Mouse (Mus musculus) gastrocnemius, postnatal 25 days (tissue): Measurements from ENCODE around the gene Zfand2a. TPM values are rescaled to one million over a fixed set of nuclear protein-coding genes. Genes with fewer than 3 reads are reported as not detected.

Source experiments
- DNase-seq: peaks from one replicate; pipeline ENCODE4 v3.0.0; 2022
- total RNA-seq, 2 experiments: library from RNA; stranded (reverse); gene quantifications; 1 replicate in 1 of 2; 2 replicates in 1 of 2; pipeline ENCODE4 v1.2.3; 2021

Gene Zfand2a
- total RNA-seq, 2 experiments from 2014 or later, result 7.3 to 8.2 TPM

DNA sequence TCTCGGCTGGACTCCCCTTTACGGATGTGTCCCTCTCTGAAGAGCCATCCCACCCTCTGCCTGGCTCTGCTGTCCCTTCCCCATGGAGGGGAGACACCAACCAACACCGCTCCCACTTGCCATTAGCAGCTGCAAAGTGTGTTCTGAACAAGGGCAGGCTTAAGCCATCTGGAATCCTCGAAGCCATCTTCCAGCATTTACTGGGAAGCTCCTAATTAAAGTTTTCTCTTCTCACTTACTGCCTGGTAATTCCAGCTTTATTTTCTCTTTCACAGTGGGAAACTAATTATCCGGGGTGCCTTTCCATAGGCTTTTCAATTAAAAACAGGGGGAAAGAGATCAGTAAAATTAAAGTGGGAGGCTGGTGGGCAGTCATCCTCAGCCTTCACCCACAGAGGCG lies 52.0 kb downstream of the Zfand2a start:
- no peak for DNase-seq

- DNase-seq, result no peak
Measured at GRCm38 (mm10) chr5:139429818-139430341, 54.5 kb downstream of the Zfand2a start.

- no peak for DNase-seq
Measured at GRCm38 (mm10) chr5:139427989-139428388, 56.4 kb downstream of the Zfand2a start.

GRCm38 (mm10) chr5:139427001-139427400 lies 57.3 kb downstream of the Zfand2a start:
- DNase-seq, result no peak

GRCm38 (mm10) chr5:139425198-139425597 lies 59.2 kb downstream of the Zfand2a start:
- no peak for DNase-seq

DNA sequence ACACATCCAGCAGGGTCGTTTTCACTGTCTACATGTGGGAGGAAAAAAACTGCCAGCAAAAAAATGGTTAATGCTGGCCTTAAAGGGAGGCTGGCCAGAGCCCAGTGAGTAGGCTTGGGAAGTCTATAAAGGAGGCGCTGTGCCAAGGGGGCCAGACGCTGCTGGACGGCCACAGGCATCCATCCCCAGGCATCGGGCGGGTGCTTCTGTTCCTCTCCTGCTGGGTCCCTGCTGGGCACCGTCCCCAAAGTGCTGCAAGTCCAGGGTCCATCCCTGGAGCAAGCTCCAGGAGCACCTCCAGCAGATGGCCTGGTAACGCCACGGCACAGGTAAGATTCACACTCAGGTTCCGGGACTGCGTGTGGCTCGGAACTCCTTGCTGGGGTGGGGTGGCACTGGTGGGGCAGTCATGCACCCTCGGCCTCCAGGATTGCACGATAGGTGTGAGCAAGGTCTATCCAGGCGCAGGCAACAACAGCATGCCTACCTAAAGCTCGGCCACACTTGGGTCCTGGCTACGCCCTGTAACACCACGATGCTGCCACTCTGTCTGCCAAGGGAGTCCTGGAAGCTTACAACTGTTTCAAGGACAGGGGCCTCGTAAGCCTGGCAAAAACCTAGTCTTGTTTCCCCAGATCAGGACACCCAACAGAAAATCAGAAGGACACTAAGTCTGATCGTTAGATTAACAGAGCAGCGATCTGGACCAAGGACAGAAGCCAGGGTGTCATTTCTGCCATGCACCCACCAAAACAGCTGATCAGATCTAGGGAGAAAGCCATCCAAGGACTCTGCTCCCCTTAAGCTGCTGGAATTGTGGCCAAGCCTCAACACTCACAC lies 61.1 kb downstream of the Zfand2a start, which contains the start of gene Gper1:
TSS of gene Gper1 (plus strand) at position 126 of the 840 bp plus-strand sequence.
- DNase-seq, result no peak

Other genes with a start within 250 kb of the Zfand2a start
- 10 to 100 TPM; 28.7 to 30.3 TPM for gene Get4, start 232.2 kb downstream of the Zfand2a start, total RNA-seq
- gene Adap1, start 158.9 kb downstream of the Zfand2a start, total RNA-seq, result 1 to 10 TPM; 1.1 to 1.4 TPM
- gene Cox19, start 133.1 kb downstream of the Zfand2a start, total RNA-seq, result 10 to 100 TPM; 74.4 to 86.5 TPM
- gene Cyp2w1, start 131.9 kb downstream of the Zfand2a start, total RNA-seq, result not detected
- 10 to 100 TPM; 23.5 to 23.6 TPM for gene Gpr146, start 106.9 kb downstream of the Zfand2a start, total RNA-seq
- gene C130050O18Rik, start 79.3 kb downstream of the Zfand2a start, total RNA-seq, result under 1 TPM; 0.32 to 0.61 TPM
- 1 to 10 TPM in 1 of 2 experiments, under 1 TPM in 1; 0.82 to 1.6 TPM for gene Gper1, start 61.4 kb downstream of the Zfand2a start, total RNA-seq
- 1 to 10 TPM; 7.8 to 8.0 TPM for gene 3110082I17Rik, start 24.0 kb downstream of the Zfand2a start, total RNA-seq
- not detected for gene Uncx, start 58.9 kb upstream of the Zfand2a start, total RNA-seq